Mouse (Mus musculus) heart, postnatal 14 days (tissue): ENCODE data around the gene Hrasls. TPM values are rescaled to one million over a fixed set of nuclear protein-coding genes. Genes with fewer than 3 reads are reported as not detected.

Source experiments
- total RNA-seq, 2 experiments: library from RNA; stranded (reverse); gene quantifications; 2 replicates each; pipeline ENCODE4 v1.2.3; 2021

Gene Hrasls
- total RNA-seq, 2 experiments from 2014 or later, result 15.8 to 16.5 TPM

Other genes starting within 250 kb of the Hrasls start
- not detected for gene Atp13a5, start 169.0 kb downstream of the Hrasls start, total RNA-seq